Mouse (Mus musculus): Measurements from ENCODE around the gene Hsd17b12.

DNA sequence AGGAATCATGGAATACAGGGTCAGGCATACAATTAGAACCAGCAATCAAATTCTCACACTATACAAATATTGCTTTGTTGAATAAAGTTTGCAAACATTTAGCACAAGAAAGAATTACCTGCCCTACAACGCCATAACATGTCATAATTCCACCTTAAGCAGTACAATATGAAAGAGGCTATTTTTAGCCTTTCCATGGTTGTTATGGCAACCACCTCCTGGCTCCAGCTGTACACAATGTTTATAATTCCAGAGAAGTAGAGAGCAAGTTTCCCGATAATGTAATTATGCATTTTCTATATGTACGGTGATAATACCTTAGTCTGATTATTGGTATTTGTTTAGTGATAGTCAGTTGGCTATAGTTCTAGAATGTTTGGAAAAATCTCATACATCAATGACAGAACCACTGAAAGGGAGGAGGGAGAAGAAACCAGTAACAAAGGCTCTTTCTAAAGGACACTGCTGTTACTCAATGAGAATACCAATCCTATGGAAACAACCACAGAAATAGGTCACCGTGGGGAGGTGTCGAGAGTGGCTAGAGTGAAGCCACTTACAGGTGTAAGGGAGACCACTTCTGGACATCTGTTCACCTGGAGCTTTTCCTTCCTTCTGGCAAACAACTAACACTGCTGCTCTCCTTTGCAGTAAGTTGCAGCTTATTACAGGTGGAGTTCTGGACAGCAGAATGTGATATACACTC, 108.1 kb downstream of the Hsd17b12 start:
- TF ChIP-seq CTCF (IDR thresholded peaks at IDR 0.05; ENCODE audit: low read depth) (no peak), EP300 (IDR thresholded peaks at IDR 0.05; ENCODE audit: low read depth) (no peak)

Measured in heart, postnatal 0 days (tissue).